Mouse (Mus musculus) embryonic facial prominence, embryonic 11.5 days (tissue): ENCODE data around the gene Jmjd8. TPM values are rescaled to one million over a fixed set of nuclear protein-coding genes. Genes with fewer than 3 reads are reported as not detected.
"Not testable (repeated sequence)": the region's sequence is repeated elsewhere in the genome, so short reads cannot be mapped to it uniquely, and the experiment has no call there.

Experiments used
- ATAC-seq: fragments of 200-750 bp; cut with Nextera tagmentation; replicated peaks from 2 replicates; pipeline ENCODE4 v1.8.0; 2017; ENCODE audit warnings: low read depth; ENCODE audit not compliant: insufficient number of reproducible peaks, low FRiP score, low TSS enrichment
- DNase-seq: peaks from one replicate; pipeline ENCODE4 v3.0.0-alpha.2; 2015; ENCODE audit warnings: low spot score
- H3K27ac ChIP-seq: fragments of 300-500 bp; sonication (generic); replicated peaks from 2 replicates; pipeline ENCODE4 v1.5.1; 2014; ENCODE audit warnings: mild to moderate bottlenecking, low read depth, low read length, control low read depth
- H3K27me3 ChIP-seq: fragments of 300-500 bp; sonication (generic); 2 replicates; pipeline ENCODE4 v1.6.1; 2014; ENCODE audit warnings: mild to moderate bottlenecking, low read length, moderate library complexity, mixed read lengths; ENCODE audit not compliant: control insufficient read depth, insufficient read depth
- H3K36me3 ChIP-seq: fragments of 300-500 bp; sonication (generic); replicated peaks from 2 replicates; pipeline ENCODE4 v1.6.1; 2014; ENCODE audit warnings: low read depth, mild to moderate bottlenecking, low read length, moderate library complexity, mixed read lengths; ENCODE audit not compliant: control insufficient read depth, insufficient read depth
- H3K4me1 ChIP-seq: fragments of 300-500 bp; sonication (generic); 2 replicates; pipeline ENCODE4 v1.6.1; 2014; ENCODE audit warnings: low read length, mixed read lengths; ENCODE audit not compliant: control insufficient read depth, insufficient read depth
- H3K4me2 ChIP-seq: fragments of 300-500 bp; sonication (generic); 2 replicates; pipeline ENCODE4 v1.6.1; 2014; ENCODE audit warnings: low read depth, mild to moderate bottlenecking, control low read depth, low read length, moderate library complexity
- H3K4me3 ChIP-seq: fragments of 300-500 bp; sonication (generic); 2 replicates; pipeline ENCODE4 v1.5.1; 2014; ENCODE audit warnings: low read depth, low read length, control low read depth
- H3K9ac ChIP-seq: fragments of 300-500 bp; sonication (generic); replicated peaks from 2 replicates; pipeline ENCODE4 v1.6.1; 2014; ENCODE audit warnings: mild to moderate bottlenecking, control low read depth, low read length
- H3K9me3 ChIP-seq: fragments of 300-500 bp; sonication (generic); replicated peaks from 2 replicates; pipeline ENCODE4 v1.6.1; 2016; ENCODE audit warnings: mild to moderate bottlenecking, low read length, inconsistent platforms, mixed read lengths; ENCODE audit not compliant: control insufficient read depth
- WGBS: fragments of 180-500 bp; shearing (Covaris S2); extraction: QIAGEN DNeasy Blood & Tissue Kit; methylation state at CpG from one replicate; pipeline ENCODE4 v1.1.7; 2014; 5-methylcytosine and 5-hydroxymethylcytosine counted together
- polyA plus RNA-seq: library from polyadenylated mRNA; unstranded; fragments of >200 nt; fragmentation: Nextera tagmentation; extraction: Ambion mirVana; gene quantifications from 2 replicates; pipeline ENCODE4 v1.2.1, GENCODE M21; 2014

The Jmjd8 gene
- polyA plus RNA-seq, 1 experiment from 2014 or later: 42.0 TPM

DNA sequence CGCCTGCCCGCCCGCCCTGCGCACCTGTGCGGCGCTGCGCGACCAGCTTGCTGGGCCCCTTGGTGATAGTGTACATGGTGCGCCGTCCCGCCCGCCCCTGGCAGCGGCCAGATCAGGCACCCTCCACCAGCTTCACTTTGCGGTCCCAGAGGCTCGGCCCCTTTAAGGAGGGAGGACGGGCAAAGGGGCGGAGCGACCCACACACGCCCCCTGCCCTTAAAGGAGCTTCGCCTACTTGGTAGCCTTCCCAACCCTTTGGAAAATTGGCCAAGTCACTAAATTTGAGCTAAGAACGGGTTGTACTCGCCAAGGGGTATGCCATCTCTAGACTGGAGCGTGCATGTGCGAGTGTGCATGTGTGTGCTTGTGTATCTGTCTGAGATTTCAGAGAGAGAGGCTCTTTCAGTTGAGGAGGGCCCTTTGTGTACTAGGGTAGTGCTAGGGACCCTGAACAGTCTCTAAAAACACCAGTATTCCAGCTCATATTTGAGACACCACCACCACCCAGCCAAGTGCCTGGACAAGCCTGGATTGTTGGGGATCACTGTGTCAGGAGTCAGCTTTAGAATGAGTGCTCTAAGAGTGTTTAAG is 40.0 kb downstream of the Jmjd8 start, which contains the start of gene Mcrip2:
Gene Mcrip2, minus strand, starts transcription at position 164 of the 591 bp plus-strand sequence.
- Histone ChIP-seq H3K4me3 (peak within 1 kb of the TSS; percentile 75), H3K4me2 (peak within 1 kb of the TSS; percentile 99)
- peak; percentile 88 for DNase-seq

DNA sequence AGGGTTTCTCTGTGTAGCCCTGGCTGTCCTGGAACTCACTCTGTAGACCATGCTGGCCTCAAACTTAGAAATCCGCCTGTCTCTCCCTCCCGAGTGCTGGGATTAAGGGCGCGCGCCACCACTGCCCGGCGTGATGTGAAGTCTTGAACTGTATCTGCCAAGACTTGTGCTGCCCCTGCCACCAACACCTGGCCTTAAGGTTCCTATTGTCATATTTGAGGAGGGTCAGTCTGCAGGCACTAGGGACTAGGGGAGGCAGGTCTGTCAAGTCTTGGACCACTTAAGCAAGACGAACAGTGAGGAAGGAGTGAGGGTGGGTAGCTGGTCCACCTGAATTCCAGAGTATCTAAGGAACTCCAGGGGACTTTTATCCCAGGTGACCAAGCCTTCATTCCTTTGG is 40.8 kb downstream of the Jmjd8 start:
- 89% methylated on average over 8 of the region's 8 CpGs for WGBS
- DNase-seq (no peak), ATAC-seq (no peak)
- H3K9ac ChIP-seq: no peak overlapping the region
- H3K27me3 ChIP-seq: no peaks in the 10 kb centered on the region
- no peak overlapping the region for H3K4me2 ChIP-seq
- no peaks in the 10 kb centered on the region for H3K36me3 ChIP-seq
- no peak overlapping the region for H3K4me3 ChIP-seq
- H3K9me3 ChIP-seq: no peaks in the 10 kb centered on the region
- peaks cover 6% of the 10 kb centered on the region for H3K4me1 ChIP-seq
- H3K27ac ChIP-seq: no peak overlapping the region

More for the DNA sequence above, 40.0 kb downstream of the Jmjd8 start, which contains the start of gene Mcrip2:
- H3K27ac ChIP-seq: no peak within 1 kb of the TSS
- H3K4me1 ChIP-seq: peaks cover 6% of the 10 kb centered on the region
- H3K27me3 ChIP-seq: no peaks in the 10 kb centered on the region
- H3K36me3 ChIP-seq: no peaks in the 10 kb centered on the region
- H3K9ac ChIP-seq: peak within 1 kb of the TSS; percentile 55
- peak; percentile 79 for ATAC-seq
- H3K9me3 ChIP-seq: no peaks in the 10 kb centered on the region
- 1% methylated on average over 24 of the region's 24 CpGs for WGBS

- H3K4me1 ChIP-seq: peaks cover 6% of the 10 kb centered on the region
- no peak overlapping the region for H3K27ac ChIP-seq
- no peak overlapping the region for H3K9ac ChIP-seq
- no peak for ATAC-seq
- H3K27me3 ChIP-seq: no peaks in the 10 kb centered on the region
- H3K36me3 ChIP-seq: no peaks in the 10 kb centered on the region
- H3K4me3 ChIP-seq: no peak overlapping the region
- no peak for DNase-seq
- no peak overlapping the region for H3K4me2 ChIP-seq
- no peaks in the 10 kb centered on the region for H3K9me3 ChIP-seq
- WGBS: 85% methylated on average over 2 of the region's 2 CpGs
These were observed 41.3 kb downstream of the Jmjd8 start for GRCm38 (mm10) chr17:25869954-25870353.

DNA sequence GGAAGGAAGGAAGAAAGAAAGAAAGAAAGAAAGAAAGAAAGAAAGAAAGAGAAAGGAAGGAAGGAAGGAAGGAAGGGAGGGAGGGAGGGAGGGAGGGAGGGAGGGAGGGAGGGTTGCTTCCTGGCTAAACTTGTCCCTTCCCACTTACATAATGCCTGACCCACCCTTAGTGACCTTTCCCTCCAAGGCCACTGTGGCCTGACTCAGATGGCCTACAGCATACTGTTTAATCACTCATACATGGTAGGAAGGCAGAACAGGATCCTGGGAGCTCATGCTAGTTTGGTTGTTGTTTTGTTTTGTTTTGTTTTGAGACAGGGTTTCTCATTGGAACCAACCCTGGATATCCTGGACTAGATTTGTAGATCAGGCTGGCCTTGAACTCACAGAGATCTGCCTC is 42.9 kb downstream of the Jmjd8 start:
- H3K4me1 ChIP-seq, H3K27ac ChIP-seq, H3K4me2 ChIP-seq, H3K9ac ChIP-seq, ATAC-seq, H3K27me3 ChIP-seq, H3K36me3 ChIP-seq, H3K9me3 ChIP-seq, H3K4me3 ChIP-seq, DNase-seq: not testable (repeated sequence)

DNA sequence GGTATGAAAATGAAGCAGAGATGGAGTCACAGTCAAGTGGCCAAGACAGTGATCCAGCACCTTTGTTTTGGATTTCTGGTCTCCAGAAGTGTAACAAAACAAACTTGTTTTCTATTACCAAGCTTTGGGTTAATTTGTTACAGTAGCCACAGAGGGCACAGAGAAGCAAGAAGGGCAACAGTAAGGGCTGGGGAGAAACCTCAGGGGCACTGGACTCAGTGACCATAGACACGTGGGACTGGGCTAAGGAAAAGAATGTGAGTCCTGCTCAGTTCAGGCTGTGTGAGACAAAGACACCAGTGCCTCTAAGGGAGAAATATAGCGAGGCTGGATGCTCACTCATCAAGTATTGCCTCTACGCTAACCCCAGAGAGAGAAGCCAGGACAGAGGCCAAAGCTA is 44.0 kb downstream of the Jmjd8 start:
- WGBS: 77% methylated on average over 3 of the region's 3 CpGs
- H3K9me3 ChIP-seq: no peaks in the 10 kb centered on the region
- H3K4me1 ChIP-seq: peaks cover 3% of the 10 kb centered on the region
- no peak overlapping the region for H3K4me3 ChIP-seq
- H3K36me3 ChIP-seq: no peaks in the 10 kb centered on the region
- no peak for DNase-seq
- H3K4me2 ChIP-seq: no peak overlapping the region
- no peaks in the 10 kb centered on the region for H3K27me3 ChIP-seq
- no peak overlapping the region for H3K27ac ChIP-seq
- no peak overlapping the region for H3K9ac ChIP-seq
- ATAC-seq: no peak

- H3K9ac ChIP-seq: no peak overlapping the region
- H3K4me3 ChIP-seq: no peak overlapping the region
- H3K4me2 ChIP-seq: no peak overlapping the region
- WGBS: 67% methylated on average over 11 of the region's 11 CpGs
- no peaks in the 10 kb centered on the region for H3K9me3 ChIP-seq
- DNase-seq (no peak), ATAC-seq (no peak)
- no peaks in the 10 kb centered on the region for H3K27me3 ChIP-seq
- no peak overlapping the region for H3K27ac ChIP-seq
- H3K36me3 ChIP-seq: no peaks in the 10 kb centered on the region; the same call in 1 of the 2 replicates
- no peaks in the 10 kb centered on the region for H3K4me1 ChIP-seq
These were observed 44.9 kb downstream of the Jmjd8 start for GRCm38 (mm10) chr17:25873405-25874147.

DNA sequence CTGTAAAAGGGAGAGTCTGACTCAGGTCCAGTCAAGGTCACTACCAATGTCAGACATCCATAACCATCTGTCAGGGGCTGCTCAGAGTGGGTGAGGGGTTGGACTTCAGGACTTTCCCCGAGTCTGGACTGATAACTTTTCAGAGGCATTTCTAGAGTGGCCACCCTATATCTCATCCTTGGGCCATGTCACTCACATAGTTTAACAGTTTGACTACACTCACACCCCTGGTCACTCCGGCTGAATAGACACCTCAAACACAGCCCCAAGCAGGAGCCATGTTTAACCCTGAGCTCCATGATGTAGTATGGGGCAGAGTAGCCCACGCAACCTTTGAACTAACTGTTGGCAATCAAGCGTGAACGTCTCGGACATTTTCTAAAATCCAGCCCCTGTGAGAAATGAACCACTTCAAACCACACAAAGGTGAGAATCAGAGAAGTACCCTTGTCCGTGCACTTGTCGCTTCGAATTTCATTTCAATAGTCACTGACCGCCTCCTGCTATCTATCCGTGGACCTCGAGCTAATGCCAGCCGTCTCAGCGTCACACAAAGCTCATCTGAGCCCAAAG is 45.6 kb downstream of the Jmjd8 start:
- H3K4me1 ChIP-seq: no peaks in the 10 kb centered on the region
- no peaks in the 10 kb centered on the region; the same call in 1 of the 2 replicates for H3K36me3 ChIP-seq
- no peak overlapping the region for H3K27ac ChIP-seq
- ATAC-seq (no peak), DNase-seq (no peak)
- no peaks in the 10 kb centered on the region for H3K27me3 ChIP-seq
- no peaks in the 10 kb centered on the region for H3K9me3 ChIP-seq
- WGBS: 6% methylated on average over 14 of the region's 14 CpGs
- peak overlapping the region; percentile 79 for H3K4me3 ChIP-seq
- peak overlapping the region; percentile 41 for H3K9ac ChIP-seq
- peak overlapping the region; percentile 35 for H3K4me2 ChIP-seq

DNA sequence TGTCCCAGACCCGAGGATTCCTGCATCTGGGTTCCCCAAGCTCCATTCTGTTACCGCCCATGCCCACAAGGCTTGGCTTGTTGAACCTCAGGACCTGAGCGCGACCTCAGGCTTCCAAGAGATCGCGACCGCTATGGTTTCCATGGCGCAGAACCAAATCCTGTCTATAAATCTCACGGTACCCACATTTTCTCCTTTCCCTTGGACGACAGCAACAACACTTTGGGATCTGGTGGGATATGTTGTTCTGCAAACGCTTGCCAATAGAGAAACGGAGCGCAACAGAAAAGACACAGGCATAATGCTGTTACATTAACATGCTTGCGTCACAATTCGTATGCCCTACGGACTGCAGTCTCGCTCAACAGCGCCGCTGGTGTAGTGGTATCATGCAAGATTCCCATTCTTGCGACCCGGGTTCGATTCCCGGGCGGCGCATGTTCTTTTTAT is 46.1 kb downstream of the Jmjd8 start, which contains the start of gene Mettl26:
Gene Mettl26, plus strand, starts transcription at position 354 of the 450 bp plus-strand sequence.
- H3K27ac ChIP-seq: peak within 1 kb of the TSS; percentile 78
- H3K4me2 ChIP-seq: peak within 1 kb of the TSS; percentile 92
- no peaks in the 10 kb centered on the region for H3K9me3 ChIP-seq
- no peaks in the 10 kb centered on the region for H3K4me1 ChIP-seq
- DNase-seq: peak; percentile 96
- H3K9ac ChIP-seq: peak within 1 kb of the TSS; percentile 76
- 0% methylated on average over 25 of the region's 25 CpGs for WGBS
- no peaks in the 10 kb centered on the region; the same call in 1 of the 2 replicates for H3K36me3 ChIP-seq
- no peaks in the 10 kb centered on the region for H3K27me3 ChIP-seq
- H3K4me3 ChIP-seq: peak within 1 kb of the TSS; percentile 79
- ATAC-seq: 0 out of 2 replicates have a peak, but pooled peaks have one; percentile 15
